Comparison of ENCODE assay signal across 8 mouse cellular contexts in the genomic region with DNA sequence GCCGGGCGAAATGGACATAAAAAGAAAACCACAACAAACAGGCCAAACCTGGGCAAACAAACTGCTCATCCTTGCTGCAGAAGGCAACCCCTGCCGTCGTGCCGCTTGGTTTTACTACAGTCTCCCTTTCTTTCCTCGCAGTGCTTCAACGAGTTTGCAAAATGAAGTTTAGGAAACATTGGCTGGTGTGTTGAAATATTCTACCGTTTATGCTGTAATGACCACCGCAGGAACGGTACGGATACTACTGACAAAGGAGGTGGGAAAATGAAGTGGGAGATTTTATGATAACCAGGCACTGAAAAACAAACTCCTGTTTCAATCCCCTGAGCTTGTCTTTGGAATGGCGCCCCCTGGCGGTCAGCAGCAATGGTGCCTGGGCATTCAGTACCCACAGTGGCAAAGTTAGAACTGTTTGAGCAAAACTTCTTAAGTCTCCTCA. TPM values are rescaled to one million over a fixed set of nuclear protein-coding genes. Genes with fewer than 3 reads are reported as not detected.
DNase-seq lines count a peak whose midpoint lies in the region; ATAC-seq and TF ChIP-seq lines count a peak whose summit lies in the region.

A gene (minus strand): TSS at position 170 of the 442 bp plus-strand sequence.

- H3K36me3 ChIP-seq in forebrain, embryonic 13.5 days (ENCODE audit: poor library complexity, severe bottlenecking), result no peaks in the 10 kb centered on the region
- no peaks in the 10 kb centered on the region for H3K36me3 ChIP-seq in lung, embryonic 15.5 days
- H3K36me3 ChIP-seq in thymus, adult 2 months (ENCODE audit: control insufficient read depth, insufficient read depth, low read length), result no peaks in the 10 kb centered on the region

- H3K27ac ChIP-seq in forebrain, embryonic 13.5 days, result no peak within 1 kb of the TSS
- no peak within 1 kb of the TSS for H3K27ac ChIP-seq in lung, embryonic 15.5 days
- H3K27ac ChIP-seq in olfactory bulb, adult 2 months (ENCODE audit: insufficient read depth, low read depth, low read length), result no peak within 1 kb of the TSS
- H3K27ac ChIP-seq in thymus, adult 2 months (ENCODE audit: control insufficient read depth, insufficient read depth, low read length), result no peak within 1 kb of the TSS

- peak within 1 kb of the TSS; percentile 51 for H3K4me3 ChIP-seq in forebrain, embryonic 13.5 days
- H3K4me3 ChIP-seq in lung, embryonic 15.5 days, result peak within 1 kb of the TSS; percentile 52
- H3K4me3 ChIP-seq in olfactory bulb, adult 2 months (ENCODE audit: insufficient read depth, low read depth, low read length), result peak within 1 kb of the TSS; percentile 40
- H3K4me3 ChIP-seq in thymus, adult 2 months (ENCODE audit: control insufficient read depth, insufficient read depth, low read length), result peak within 1 kb of the TSS; percentile 56

- H3K4me2 ChIP-seq in forebrain, embryonic 13.5 days, result peak within 1 kb of the TSS; percentile 80
- H3K4me2 ChIP-seq in lung, embryonic 15.5 days, result peak within 1 kb of the TSS; percentile 95

- no peaks in the 10 kb centered on the region for H3K9me3 ChIP-seq in forebrain, embryonic 13.5 days (replicated peaks)
- H3K9me3 ChIP-seq in lung, embryonic 15.5 days, result no peaks in the 10 kb centered on the region

- WGBS in forebrain, embryonic 13.5 days, result 3% methylated on average over 13 of the region's 13 CpGs
- WGBS in lung, embryonic 15.5 days, result 2% methylated on average over 13 of the region's 13 CpGs
- WGBS in olfactory bulb, adult 2 months, result 2% methylated on average over 13 of the region's 13 CpGs
- under 1% methylated on average over 13 of the region's 13 CpGs for WGBS in thymus, adult 2 months

- DNase-seq in ES-CJ7 (ENCODE audit: low read depth, low spot score), result peak; percentile 82
- peak; percentile 38 for DNase-seq in heart, postnatal 25 days (ENCODE audit: low spot score)
- peak; percentile 75 for DNase-seq in layer of hippocampus, adult 11-12 months (ENCODE audit: low spot score)
- peak; percentile 85 for DNase-seq in thymus, adult 2 months

- TF ChIP-seq POLR2A in olfactory bulb, adult 2 months (IDR thresholded peaks at IDR 0.05; ENCODE audit: insufficient read depth, low read depth, low read length), result no peak
- no peak for TF ChIP-seq POLR2A in thymus, adult 2 months (IDR thresholded peaks at IDR 0.05; ENCODE audit: control insufficient read depth, extremely low read depth, insufficient read depth, low read length, poor library complexity)

- 0 out of 2 replicates have a peak, but pooled peaks have one; percentile 51 for TF ChIP-seq CTCF in olfactory bulb, adult 2 months (IDR thresholded peaks at IDR 0.05; ENCODE audit: insufficient read depth, low read depth, low read length)
- TF ChIP-seq CTCF in thymus, adult 2 months (IDR thresholded peaks at IDR 0.05; ENCODE audit: borderline replicate concordance, control insufficient read depth, extremely low read depth, insufficient read depth, low read length, poor library complexity), result peak; percentile 80; the same call in 1 of the 2 replicates

- peaks cover 31% of the 10 kb centered on the region for H3K27me3 ChIP-seq in forebrain, embryonic 13.5 days
- H3K27me3 ChIP-seq in lung, embryonic 15.5 days, result peaks cover 9% of the 10 kb centered on the region; the same call in 1 of the 2 replicates
- peaks cover 7% of the 10 kb centered on the region; the same call in 1 of the 2 replicates for H3K27me3 ChIP-seq in thymus, adult 2 months (ENCODE audit: control insufficient read depth, insufficient read depth, low read length)

- H3K4me1 ChIP-seq in forebrain, embryonic 13.5 days, result peaks cover 11% of the 10 kb centered on the region
- H3K4me1 ChIP-seq in lung, embryonic 15.5 days, result peaks cover 10% of the 10 kb centered on the region; the same call in 1 of the 2 replicates
- H3K4me1 ChIP-seq in olfactory bulb, adult 2 months (ENCODE audit: control insufficient read depth, insufficient read depth, low read length), result peaks cover 13% of the 10 kb centered on the region
- peaks cover 16% of the 10 kb centered on the region for H3K4me1 ChIP-seq in thymus, adult 2 months (replicated peaks; ENCODE audit: control insufficient read depth, insufficient read depth, low read length)

- intact Hi-C loops in heart, postnatal 25 days (cut with DNase I), result loop anchor here (2.0 to 5.0 kb wide), 2 partner anchors 19 to 555 kb away; no protein-coding TSS in a partner anchor

- ATAC-seq in cerebellum, adult (ENCODE audit: insufficient number of reproducible peaks, low FRiP score, low TSS enrichment), result peak; percentile 75
- ATAC-seq in forebrain, embryonic 13.5 days, result 0 out of 2 replicates have a peak, but pooled peaks have one; percentile 43
- no peak for ATAC-seq in lung, embryonic 15.5 days (ENCODE audit: borderline replicate concordance, extremely low read depth, low FRiP score, low TSS enrichment)

- H3K9ac ChIP-seq in forebrain, embryonic 13.5 days, result peak within 1 kb of the TSS; percentile 63
- peak within 1 kb of the TSS; percentile 31 for H3K9ac ChIP-seq in lung, embryonic 15.5 days

RNA-seq across cellular contexts. Expression of the gene that starts here (rescaled TPM):
- 0.11 and 0.13 TPM in 2 replicates for polyA plus RNA-seq in forebrain, embryonic 13.5 days (2015; fragmentation: Nextera tagmentation; extraction: Ambion mirVana)
- 1 to 10 TPM; 3.2 to 4.2 TPM for total RNA-seq in heart, postnatal 25 days (2021)
- polyA plus RNA-seq in lung, embryonic 15.5 days (2015; fragmentation: Nextera tagmentation; extraction: Ambion mirVana), result 0.64 and 0.67 TPM in 2 replicates
- not detected in 2 replicates for polyA plus RNA-seq in olfactory bulb, adult 2 months (2012; ENCODE audit: insufficient read depth, insufficient read length, low replicate concordance, missing spikeins)
- 1.6 and 2.3 TPM in 2 replicates for polyA plus RNA-seq in thymus, adult 2 months (2012; rRNA removed)

Comparison
In these comparisons a context has a peak if more than half of its experiments do, and no peak if none do; other contexts are left out.
1. Peak in ATAC-seq, H3K4me3 ChIP-seq, H3K9ac ChIP-seq and H3K4me2 ChIP-seq in forebrain, embryonic 13.5 days; RNA of the gene not detected or under 1 TPM.